Mouse (Mus musculus) midbrain, embryonic 16.5 days (tissue): Measurements from ENCODE around the gene 9930021J03Rik. TPM values are rescaled to one million over a fixed set of nuclear protein-coding genes. Genes with fewer than 3 reads are reported as not detected.

Experiments
- ATAC-seq: fragments of 200-750 bp; cut with Nextera tagmentation; 2 replicates; pipeline ENCODE4 v1.8.0; 2017; ENCODE audit warnings: moderate TSS enrichment
- H3K27ac ChIP-seq: fragments of 300-500 bp; sonication (generic); 2 replicates; pipeline ENCODE4 v1.5.1; 2014; ENCODE audit warnings: mild to moderate bottlenecking, low read length, mixed read lengths
- H3K27me3 ChIP-seq: fragments of 300-500 bp; sonication (generic); 2 replicates; pipeline ENCODE4 v1.6.1; 2014; ENCODE audit warnings: low read depth, low read length, mixed read lengths; ENCODE audit not compliant: control insufficient read depth, insufficient read depth
- H3K36me3 ChIP-seq: fragments of 300-500 bp; sonication (generic); 2 replicates; pipeline ENCODE4 v1.6.1; 2014; ENCODE audit warnings: mild to moderate bottlenecking, low read length, moderate library complexity, mixed read lengths; ENCODE audit not compliant: control insufficient read depth, insufficient read depth
- H3K4me1 ChIP-seq: fragments of 300-500 bp; sonication (generic); 2 replicates; pipeline ENCODE4 v1.6.1; 2014; ENCODE audit warnings: mild to moderate bottlenecking, low read length, mixed read lengths; ENCODE audit not compliant: control insufficient read depth, insufficient read depth
- H3K4me2 ChIP-seq: fragments of 300-500 bp; sonication (generic); 2 replicates; pipeline ENCODE4 v1.6.1; 2014; ENCODE audit warnings: mild to moderate bottlenecking, low read length, mixed read lengths
- H3K4me3 ChIP-seq: fragments of 300-500 bp; sonication (generic); 2 replicates; pipeline ENCODE4 v1.5.1; 2014; ENCODE audit warnings: low read depth, mild to moderate bottlenecking, low read length, moderate library complexity, mixed read lengths
- H3K9ac ChIP-seq: fragments of 300-500 bp; sonication (generic); 2 replicates; pipeline ENCODE4 v1.6.1; 2014; ENCODE audit warnings: low read depth, low read length, mixed read lengths
- H3K9me3 ChIP-seq: fragments of 300-500 bp; sonication (generic); replicated peaks from 2 replicates; pipeline ENCODE4 v1.6.1; 2014; ENCODE audit warnings: mild to moderate bottlenecking, low read length, mixed read lengths; ENCODE audit not compliant: control insufficient read depth, poor library complexity, severe bottlenecking
- WGBS: fragments of 180-500 bp; shearing (Covaris S2); extraction: QIAGEN DNeasy Blood & Tissue Kit; methylation state at CpG from one replicate; pipeline ENCODE4 v1.1.7; 2014; 5-methylcytosine and 5-hydroxymethylcytosine counted together
- polyA plus RNA-seq: library from polyadenylated mRNA; unstranded; fragments of >200 nt; fragmentation: Nextera tagmentation; extraction: Ambion mirVana; gene quantifications from 2 replicates; pipeline ENCODE4 v1.2.1, GENCODE M21; 2015

The 9930021J03Rik gene
- 6.5 and 7.3 TPM in 2 replicates for polyA plus RNA-seq

- Histone ChIP-seq H3K36me3 (peaks cover 17% of the 10 kb centered on the region), H3K9ac (peak within 1 kb of the TSS; percentile 88), H3K27me3 (no peaks in the 10 kb centered on the region), H3K27ac (peak within 1 kb of the TSS; percentile 98), H3K4me3 (peak within 1 kb of the TSS; percentile 77), H3K9me3 (no peaks in the 10 kb centered on the region), H3K4me2 (peak within 1 kb of the TSS; percentile 93), H3K4me1 (peaks cover 41% of the 10 kb centered on the region)
- WGBS = under 1% methylated on average over 39 of the region's 95 CpGs
- peak; percentile 93 for ATAC-seq
Observed at GRCm38 (mm10) chr19:29805917-29806785, at the start of gene 9930021J03Rik. 9930021J03Rik (minus strand) TSS chr19:29805989.

DNA sequence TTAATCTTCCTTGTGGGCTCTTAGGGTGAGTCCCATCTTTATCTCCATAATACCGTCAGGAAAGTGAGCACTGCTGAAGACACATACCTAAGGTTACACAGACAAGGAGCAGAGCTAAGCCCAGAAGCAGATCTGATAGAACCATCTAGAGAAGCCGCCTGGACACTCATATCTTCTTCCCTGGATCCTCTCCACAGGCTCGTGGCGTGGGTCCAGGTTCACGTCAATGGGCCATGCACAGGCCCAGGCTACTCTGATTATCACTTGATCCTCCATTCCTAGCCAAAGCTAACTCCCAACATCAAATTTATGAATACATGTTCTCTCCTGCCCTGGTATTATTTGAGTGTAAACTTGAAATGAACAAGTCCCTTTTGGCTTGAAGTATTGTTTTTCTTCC lies 47.9 kb upstream of the 9930021J03Rik start:
- Histone ChIP-seq H3K4me2 (no peak overlapping the region), H3K9me3 (no peaks in the 10 kb centered on the region), H3K9ac (no peak overlapping the region), H3K4me3 (no peak overlapping the region), H3K4me1 (no peaks in the 10 kb centered on the region; the same call in 1 of the 2 replicates), H3K27me3 (no peaks in the 10 kb centered on the region), H3K27ac (no peak overlapping the region), H3K36me3 (no peaks in the 10 kb centered on the region)
- 91% methylated on average over 5 of the region's 5 CpGs for WGBS
- ATAC-seq = no peak

- no peak overlapping the region for H3K4me3 ChIP-seq
- no peaks in the 10 kb centered on the region; the same call in 1 of the 2 replicates for H3K4me1 ChIP-seq
- H3K27ac ChIP-seq = no peak overlapping the region
- ATAC-seq = no peak
- no peak overlapping the region for H3K9ac ChIP-seq
- H3K36me3 ChIP-seq = no peaks in the 10 kb centered on the region
- WGBS = 24% methylated on average over 12 of the region's 12 CpGs
- no peaks in the 10 kb centered on the region for H3K27me3 ChIP-seq
- peak overlapping the region; percentile 4; the same call in 1 of the 2 replicates for H3K4me2 ChIP-seq
- no peaks in the 10 kb centered on the region for H3K9me3 ChIP-seq
Observed at GRCm38 (mm10) chr19:29851036-29851690, 45.4 kb upstream of the 9930021J03Rik start.

DNA sequence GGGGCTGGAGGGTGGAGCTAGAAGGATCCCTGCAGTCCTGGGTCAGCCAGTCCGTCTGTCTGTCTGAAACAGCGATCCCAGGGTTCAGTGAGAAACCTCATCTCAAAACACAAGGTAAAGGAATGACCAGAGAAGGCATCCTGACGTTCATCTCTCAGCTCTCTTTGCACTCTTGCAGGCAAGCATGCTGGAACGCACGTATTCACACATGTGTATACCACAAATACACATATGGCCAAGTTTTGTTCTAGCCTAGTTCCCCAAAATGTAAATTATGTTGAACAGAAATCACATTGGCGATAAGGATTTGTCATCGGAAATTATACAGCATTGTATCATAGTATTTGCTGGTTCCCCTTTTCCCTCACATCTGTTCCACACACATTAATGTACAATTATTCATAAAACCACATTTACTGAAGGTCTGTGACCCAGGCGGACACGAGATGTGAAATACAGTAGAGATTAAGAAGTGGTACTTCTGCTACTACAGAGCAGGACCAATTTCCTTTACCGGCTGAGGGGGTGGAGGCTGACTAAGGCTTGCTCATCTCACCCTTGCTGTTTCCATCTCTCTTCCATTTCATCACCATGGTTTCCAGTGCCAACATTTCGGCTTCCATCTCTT lies 44.2 kb upstream of the 9930021J03Rik start:
- H3K9ac ChIP-seq = no peak overlapping the region
- H3K4me2 ChIP-seq = no peak overlapping the region
- H3K36me3 ChIP-seq = no peaks in the 10 kb centered on the region
- no peaks in the 10 kb centered on the region for H3K9me3 ChIP-seq
- H3K27me3 ChIP-seq = no peaks in the 10 kb centered on the region
- no peaks in the 10 kb centered on the region; the same call in 1 of the 2 replicates for H3K4me1 ChIP-seq
- H3K27ac ChIP-seq = no peak overlapping the region
- ATAC-seq = no peak
- no peak overlapping the region for H3K4me3 ChIP-seq
- 85% methylated on average over 11 of the region's 11 CpGs for WGBS

GRCm38 (mm10) chr19:29844036-29844661 lies 38.4 kb upstream of the 9930021J03Rik start:
- ATAC-seq = peak; percentile 89

GRCm38 (mm10) chr19:29843641-29844035 lies 37.8 kb upstream of the 9930021J03Rik start:
- 19% methylated on average over 5 of the region's 5 CpGs for WGBS
- Histone ChIP-seq H3K27me3 (no peaks in the 10 kb centered on the region), H3K4me2 (peak overlapping the region; percentile 22; the same call in 1 of the 2 replicates), H3K4me1 (peaks cover 11% of the 10 kb centered on the region), H3K27ac (peak overlapping the region; percentile 53), H3K9ac (no peak overlapping the region), H3K9me3 (no peaks in the 10 kb centered on the region), H3K4me3 (no peak overlapping the region), H3K36me3 (no peaks in the 10 kb centered on the region)
- ATAC-seq = peak; percentile 70

More at GRCm38 (mm10) chr19:29844036-29844661, 38.4 kb upstream of the 9930021J03Rik start:
- H3K36me3 ChIP-seq = no peaks in the 10 kb centered on the region
- H3K4me1 ChIP-seq = peaks cover 11% of the 10 kb centered on the region
- H3K9ac ChIP-seq = 0 out of 2 replicates have a peak overlapping the region, but pooled peaks have one; percentile 25
- WGBS = 19% methylated on average over 12 of the region's 12 CpGs
- H3K4me2 ChIP-seq = peak overlapping the region; percentile 22; the same call in 1 of the 2 replicates
- H3K4me3 ChIP-seq = no peak overlapping the region
- H3K27me3 ChIP-seq = no peaks in the 10 kb centered on the region
- peak overlapping the region; percentile 64 for H3K27ac ChIP-seq
- no peaks in the 10 kb centered on the region for H3K9me3 ChIP-seq

DNA sequence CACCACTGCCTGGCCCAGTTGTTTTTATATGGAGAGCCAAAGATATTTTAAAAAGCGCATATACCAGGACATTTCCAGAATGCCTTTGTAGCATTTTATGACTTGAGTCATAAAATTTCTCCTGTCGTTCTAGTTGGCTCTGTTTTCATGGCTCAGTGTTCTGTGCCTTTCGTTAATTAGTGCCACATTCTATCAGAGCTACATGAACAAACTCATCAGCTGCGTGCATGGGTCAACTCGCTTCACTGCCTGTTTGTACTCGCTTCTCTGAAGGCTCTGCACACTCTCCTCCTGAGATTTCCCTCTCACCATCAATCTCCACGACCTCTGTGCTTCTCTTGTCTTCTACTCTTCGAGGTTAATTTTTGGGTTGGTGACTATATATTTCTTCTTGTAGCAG lies 37.2 kb upstream of the 9930021J03Rik start:
- Histone ChIP-seq H3K4me2 (no peak overlapping the region), H3K4me3 (no peak overlapping the region), H3K9me3 (no peaks in the 10 kb centered on the region), H3K9ac (no peak overlapping the region), H3K27ac (0 out of 2 replicates have a peak overlapping the region, but pooled peaks have one; percentile 53), H3K4me1 (peaks cover 11% of the 10 kb centered on the region), H3K27me3 (no peaks in the 10 kb centered on the region), H3K36me3 (no peaks in the 10 kb centered on the region)
- 78% methylated on average over 8 of the region's 8 CpGs for WGBS
- ATAC-seq = no peak

DNA sequence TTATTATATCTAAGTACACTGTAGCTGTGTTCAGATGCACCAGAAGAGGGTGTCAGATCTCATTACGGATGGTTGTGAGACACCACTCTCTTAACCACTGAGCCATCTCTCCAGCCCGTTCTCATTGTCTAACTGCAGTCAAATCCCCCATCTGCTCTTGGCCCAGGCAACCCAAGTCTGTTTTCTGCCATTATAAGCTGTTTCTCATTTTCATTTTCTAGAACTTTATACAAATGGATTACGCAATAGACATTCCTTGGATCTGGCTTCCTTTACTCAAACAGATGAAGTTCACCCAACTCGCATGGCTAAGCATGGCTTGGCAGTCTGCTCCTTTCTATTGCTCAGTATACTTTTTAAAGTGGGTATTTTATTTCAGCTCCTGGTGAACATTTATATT lies 34.9 kb upstream of the 9930021J03Rik start:
- no peak for ATAC-seq
- H3K9ac ChIP-seq = no peak overlapping the region
- H3K27ac ChIP-seq = no peak overlapping the region
- H3K27me3 ChIP-seq = no peaks in the 10 kb centered on the region
- H3K36me3 ChIP-seq = no peaks in the 10 kb centered on the region
- H3K9me3 ChIP-seq = no peaks in the 10 kb centered on the region
- peaks cover 11% of the 10 kb centered on the region for H3K4me1 ChIP-seq
- no peak overlapping the region for H3K4me3 ChIP-seq
- no peak overlapping the region for H3K4me2 ChIP-seq
- 87% methylated on average over 4 of the region's 4 CpGs for WGBS
